Mouse (Mus musculus): ENCODE measurements around the gene Olfr1026. TPM values are rescaled to one million over a fixed set of nuclear protein-coding genes. Genes with fewer than 3 reads are reported as not detected.

Gene Olfr1026
- polyA plus RNA-seq (2016; fragmentation: Nextera tagmentation; extraction: Ambion mirVana), result not detected in 2 replicates

DNA sequence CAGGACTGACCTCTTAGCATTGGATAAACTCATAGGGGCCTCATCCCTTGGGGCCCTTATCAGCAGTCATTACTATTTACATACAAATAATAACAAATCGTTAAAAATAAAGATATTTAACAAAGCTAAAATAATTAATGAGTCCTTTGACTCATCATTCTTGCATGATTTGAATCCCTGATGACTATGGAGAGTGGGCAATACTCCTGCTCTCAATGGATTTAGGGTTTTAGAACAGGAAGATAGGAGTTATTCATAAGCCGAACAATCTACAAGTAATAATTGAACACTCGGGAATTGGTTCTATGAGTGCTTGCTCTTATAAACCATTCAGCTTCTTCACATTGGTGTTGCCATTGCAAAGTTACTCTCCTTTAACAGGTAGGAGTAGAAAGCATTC, at the start of gene Olfr1026:
TSS of gene Olfr1026 (plus strand) at position 301 of the 400 bp plus-strand sequence.
- no peak for DNase-seq (ENCODE audit: low spot score)
- H3K27me3 ChIP-seq (ENCODE audit: low read depth, poor library complexity, severe bottlenecking), result no peaks in the 10 kb centered on the region
- H3K9me3 ChIP-seq (replicated peaks), result no peaks in the 10 kb centered on the region
- H3K4me3 ChIP-seq, result no peak within 1 kb of the TSS
- H3K27ac ChIP-seq, result no peak within 1 kb of the TSS
- no peaks in the 10 kb centered on the region for H3K4me1 ChIP-seq
- no peaks in the 10 kb centered on the region for H3K36me3 ChIP-seq
- 95% methylated on average over 3 of the region's 3 CpGs for WGBS

- Histone ChIP-seq H3K9me3 (replicated peaks) (no peaks in the 10 kb centered on the region), H3K27ac (no peak within 1 kb of the TSS), H3K27me3 (ENCODE audit: low read depth, poor library complexity, severe bottlenecking) (no peaks in the 10 kb centered on the region), H3K4me1 (no peaks in the 10 kb centered on the region), H3K4me3 (no peak within 1 kb of the TSS), H3K36me3 (no peaks in the 10 kb centered on the region)
- DNase-seq (ENCODE audit: low spot score), result no peak
- 85% methylated on average over 2 of the region's 2 CpGs for WGBS
Observed at GRCm38 (mm10) chr2:85885340-85885739, 36.0 kb upstream of the Olfr1026 start, which contains the start of gene Olfr1023. TSS of gene Olfr1023 (plus strand) at chr2:85885640.

GRCm38 (mm10) chr2:85904952-85905351, 16.4 kb upstream of the Olfr1026 start, which contains the start of gene Olfr1024:
TSS of gene Olfr1024 (minus strand) at chr2:85905052.
- 87% methylated on average over 3 of the region's 3 CpGs for WGBS
- Histone ChIP-seq H3K27me3 (ENCODE audit: low read depth, poor library complexity, severe bottlenecking) (no peaks in the 10 kb centered on the region), H3K4me1 (no peaks in the 10 kb centered on the region), H3K9me3 (replicated peaks) (no peaks in the 10 kb centered on the region), H3K36me3 (no peaks in the 10 kb centered on the region), H3K4me3 (no peak within 1 kb of the TSS), H3K27ac (no peak within 1 kb of the TSS)
- DNase-seq (ENCODE audit: low spot score), result no peak

DNA sequence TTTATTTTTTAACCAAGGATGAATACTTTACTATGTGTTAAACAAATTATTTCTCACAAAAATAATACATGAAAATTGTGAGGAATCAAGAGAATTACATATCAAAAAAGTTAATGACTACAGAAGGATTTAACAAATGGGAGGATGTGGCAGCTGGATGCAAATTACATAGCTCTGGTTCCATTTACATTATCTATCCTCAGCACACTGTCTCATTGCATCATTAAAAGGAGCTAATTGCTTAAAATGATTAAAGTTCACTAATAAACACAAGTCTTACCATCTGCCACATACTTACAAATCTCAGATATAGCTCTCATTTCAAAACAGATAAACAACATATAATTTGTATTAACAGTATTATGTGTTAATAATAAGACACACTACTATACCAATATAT, 8.2 kb upstream of the Olfr1026 start:
- no peak for DNase-seq (ENCODE audit: low spot score)
- Histone ChIP-seq H3K27me3 (ENCODE audit: low read depth, poor library complexity, severe bottlenecking) (no peaks in the 10 kb centered on the region), H3K27ac (no peak overlapping the region), H3K9me3 (replicated peaks) (no peaks in the 10 kb centered on the region), H3K4me3 (no peak overlapping the region), H3K36me3 (no peaks in the 10 kb centered on the region), H3K4me1 (no peaks in the 10 kb centered on the region)

DNA sequence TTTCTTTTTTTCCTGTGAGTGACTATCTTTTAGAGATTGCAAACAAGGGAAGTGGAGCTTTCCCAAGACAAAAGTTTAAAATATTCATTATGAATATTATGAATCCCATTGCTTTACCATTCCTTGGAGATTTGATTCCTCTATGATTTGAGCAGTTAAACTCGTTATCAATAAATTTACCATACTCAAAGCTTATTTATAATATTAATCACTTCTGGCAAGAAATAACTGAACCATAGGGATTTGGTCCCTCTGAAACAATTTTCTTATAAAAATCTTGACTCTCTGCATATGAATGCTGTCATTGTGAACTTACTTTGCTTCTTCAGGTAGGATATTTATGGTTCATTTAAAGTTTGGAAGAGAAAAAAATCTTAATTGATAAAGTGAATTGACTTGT, 6.5 kb upstream of the Olfr1026 start, which contains the start of gene Olfr1025-ps1:
TSS of gene Olfr1025-ps1 (plus strand) at position 301 of the 400 bp plus-strand sequence.
- Histone ChIP-seq H3K9me3 (replicated peaks) (no peaks in the 10 kb centered on the region), H3K4me3 (no peak within 1 kb of the TSS), H3K4me1 (no peaks in the 10 kb centered on the region), H3K27me3 (ENCODE audit: low read depth, poor library complexity, severe bottlenecking) (no peaks in the 10 kb centered on the region), H3K36me3 (no peaks in the 10 kb centered on the region), H3K27ac (no peak within 1 kb of the TSS)
- DNase-seq (ENCODE audit: low spot score), result no peak
- WGBS, result 68% methylated on average over 1 of the region's 1 CpGs

- no peaks in the 10 kb centered on the region for H3K27me3 ChIP-seq (ENCODE audit: low read depth, poor library complexity, severe bottlenecking)
Observed at GRCm38 (mm10) chr2:85950137-85950536, 28.8 kb downstream of the Olfr1026 start, which contains the start of gene Olfr1028. TSS of gene Olfr1028 (plus strand) at chr2:85950437.

DNA sequence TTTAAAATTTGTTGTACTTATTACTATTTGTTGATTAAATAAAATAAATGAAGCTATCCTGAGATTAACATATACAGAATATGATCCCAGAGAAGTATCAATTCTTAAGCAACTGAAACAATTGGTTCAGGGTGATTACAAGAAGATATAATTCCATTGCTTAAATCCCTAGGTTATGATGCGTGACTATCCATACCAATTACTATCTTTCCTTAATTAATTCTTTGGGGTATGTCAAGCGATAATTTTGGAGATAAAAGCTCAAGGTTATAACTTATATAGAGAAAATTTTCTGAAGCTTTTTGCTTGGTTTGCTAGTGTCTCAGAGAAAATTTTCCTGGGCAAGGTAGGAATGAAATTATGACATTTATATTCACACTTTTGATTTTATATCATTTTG, 52.2 kb downstream of the Olfr1026 start, which contains the start of gene Olfr1029:
TSS of gene Olfr1029 (plus strand) at position 301 of the 400 bp plus-strand sequence.
- Histone ChIP-seq H3K36me3 (no peaks in the 10 kb centered on the region), H3K4me3 (no peak within 1 kb of the TSS), H3K4me1 (no peaks in the 10 kb centered on the region), H3K27me3 (ENCODE audit: low read depth, poor library complexity, severe bottlenecking) (no peaks in the 10 kb centered on the region), H3K9me3 (replicated peaks) (no peaks in the 10 kb centered on the region), H3K27ac (no peak within 1 kb of the TSS)
- 91% methylated on average over 2 of the region's 2 CpGs for WGBS
- DNase-seq (ENCODE audit: low spot score), result no peak

More at GRCm38 (mm10) chr2:85950137-85950536, 28.8 kb downstream of the Olfr1026 start, which contains the start of gene Olfr1028:
- H3K4me1 ChIP-seq, result no peaks in the 10 kb centered on the region
- no peaks in the 10 kb centered on the region for H3K36me3 ChIP-seq
- 89% methylated on average over 1 of the region's 1 CpGs for WGBS
- no peak for DNase-seq (ENCODE audit: low spot score)
- H3K27ac ChIP-seq, result no peak within 1 kb of the TSS
- H3K4me3 ChIP-seq, result no peak within 1 kb of the TSS
- no peaks in the 10 kb centered on the region for H3K9me3 ChIP-seq (replicated peaks)

Other genes starting within 250 kb of the Olfr1026 start
- gene Olfr1006, start 242.8 kb upstream of the Olfr1026 start, polyA plus RNA-seq (2016; fragmentation: Nextera tagmentation; extraction: Ambion mirVana), result not detected in 2 replicates
- gene Olfr1008, start 232.1 kb upstream of the Olfr1026 start, polyA plus RNA-seq (2016; fragmentation: Nextera tagmentation; extraction: Ambion mirVana), result not detected in 2 replicates
- not detected in 2 replicates for gene Olfr1009, start 206.1 kb upstream of the Olfr1026 start, polyA plus RNA-seq (2016; fragmentation: Nextera tagmentation; extraction: Ambion mirVana)
- gene Olfr1012, start 158.8 kb upstream of the Olfr1026 start, polyA plus RNA-seq (2016; fragmentation: Nextera tagmentation; extraction: Ambion mirVana), result not detected in 2 replicates
- not detected in 2 replicates for gene Olfr1013, start 154.5 kb upstream of the Olfr1026 start, polyA plus RNA-seq (2016; fragmentation: Nextera tagmentation; extraction: Ambion mirVana)
- not detected in 2 replicates for gene Olfr1014, start 148.8 kb upstream of the Olfr1026 start, polyA plus RNA-seq (2016; fragmentation: Nextera tagmentation; extraction: Ambion mirVana)
- gene Olfr1015, start 139.5 kb upstream of the Olfr1026 start, polyA plus RNA-seq (2016; fragmentation: Nextera tagmentation; extraction: Ambion mirVana), result not detected in 2 replicates
- not detected in 2 replicates for gene Olfr1016, start 119.0 kb upstream of the Olfr1026 start, polyA plus RNA-seq (2016; fragmentation: Nextera tagmentation; extraction: Ambion mirVana)
- gene Olfr1018, start 103.1 kb upstream of the Olfr1026 start, polyA plus RNA-seq (2016; fragmentation: Nextera tagmentation; extraction: Ambion mirVana), result not detected in 2 replicates
- gene Olfr1019, start 76.1 kb upstream of the Olfr1026 start, polyA plus RNA-seq (2016; fragmentation: Nextera tagmentation; extraction: Ambion mirVana), result not detected in 2 replicates
- gene Olfr1020, start 74.5 kb upstream of the Olfr1026 start, polyA plus RNA-seq (2016; fragmentation: Nextera tagmentation; extraction: Ambion mirVana), result not detected in 2 replicates
- not detected in 2 replicates for gene Olfr1022, start 53.0 kb upstream of the Olfr1026 start, polyA plus RNA-seq (2016; fragmentation: Nextera tagmentation; extraction: Ambion mirVana)
- not detected in 2 replicates for gene Olfr1023, start 35.9 kb upstream of the Olfr1026 start, polyA plus RNA-seq (2016; fragmentation: Nextera tagmentation; extraction: Ambion mirVana)
- gene Olfr1024, start 16.5 kb upstream of the Olfr1026 start, polyA plus RNA-seq (2016; fragmentation: Nextera tagmentation; extraction: Ambion mirVana), result not detected in 2 replicates
- not detected in 2 replicates for gene Olfr1025-ps1, start 6.4 kb upstream of the Olfr1026 start, polyA plus RNA-seq (2016; fragmentation: Nextera tagmentation; extraction: Ambion mirVana)
- gene Olfr1028, start 28.9 kb downstream of the Olfr1026 start, polyA plus RNA-seq (2016; fragmentation: Nextera tagmentation; extraction: Ambion mirVana), result not detected in 2 replicates
- not detected in 2 replicates for gene Olfr1029, start 52.3 kb downstream of the Olfr1026 start, polyA plus RNA-seq (2016; fragmentation: Nextera tagmentation; extraction: Ambion mirVana)
- gene Olfr1030, start 57.7 kb downstream of the Olfr1026 start, polyA plus RNA-seq (2016; fragmentation: Nextera tagmentation; extraction: Ambion mirVana), result not detected in 2 replicates
- not detected in 2 replicates for gene Olfr1031, start 68.7 kb downstream of the Olfr1026 start, polyA plus RNA-seq (2016; fragmentation: Nextera tagmentation; extraction: Ambion mirVana)
- gene Olfr1032, start 84.0 kb downstream of the Olfr1026 start, polyA plus RNA-seq (2016; fragmentation: Nextera tagmentation; extraction: Ambion mirVana), result not detected in 2 replicates
- not detected in 2 replicates for gene Olfr1033, start 99.1 kb downstream of the Olfr1026 start, polyA plus RNA-seq (2016; fragmentation: Nextera tagmentation; extraction: Ambion mirVana)
- gene Olfr1034, start 124.3 kb downstream of the Olfr1026 start, polyA plus RNA-seq (2016; fragmentation: Nextera tagmentation; extraction: Ambion mirVana), result not detected in 2 replicates
- gene Olfr1036, start 152.4 kb downstream of the Olfr1026 start, polyA plus RNA-seq (2016; fragmentation: Nextera tagmentation; extraction: Ambion mirVana), result not detected in 2 replicates
- not detected in 2 replicates for gene Olfr1037, start 165.8 kb downstream of the Olfr1026 start, polyA plus RNA-seq (2016; fragmentation: Nextera tagmentation; extraction: Ambion mirVana)
- gene Olfr1039, start 214.4 kb downstream of the Olfr1026 start, polyA plus RNA-seq (2016; fragmentation: Nextera tagmentation; extraction: Ambion mirVana), result not detected in 2 replicates
- gene Olfr1040, start 225.2 kb downstream of the Olfr1026 start, polyA plus RNA-seq (2016; fragmentation: Nextera tagmentation; extraction: Ambion mirVana), result not detected in 2 replicates
- not detected in 2 replicates for gene Olfr1042, start 240.3 kb downstream of the Olfr1026 start, polyA plus RNA-seq (2016; fragmentation: Nextera tagmentation; extraction: Ambion mirVana)
- gene Olfr1043, start 246.0 kb downstream of the Olfr1026 start, polyA plus RNA-seq (2016; fragmentation: Nextera tagmentation; extraction: Ambion mirVana), result not detected in 2 replicates

Data from limb, embryonic 10.5 days (tissue).